Comparison of ENCODE assay signal across 22 mouse cellular contexts in the genomic region with DNA sequence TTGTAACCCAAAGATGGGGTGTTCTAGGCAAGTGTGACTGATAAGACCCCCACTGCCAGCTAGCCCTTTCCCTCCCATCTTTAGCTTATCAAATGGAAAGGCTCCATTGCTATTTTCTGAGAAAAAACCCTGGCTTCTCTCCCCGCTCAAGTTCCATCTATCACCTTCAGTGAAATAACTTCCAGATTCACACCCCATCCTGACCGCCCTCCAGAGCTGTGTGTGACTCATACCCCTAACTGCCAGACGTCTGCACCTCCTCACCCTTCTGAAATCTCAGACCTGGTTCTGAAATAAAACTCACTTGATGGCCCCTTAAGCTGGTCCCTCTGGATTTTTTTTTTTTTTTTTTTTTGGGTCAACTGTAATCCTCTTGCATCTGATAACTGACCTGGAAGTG. TPM values are rescaled to one million over a fixed set of nuclear protein-coding genes. Genes with fewer than 3 reads are reported as not detected.
"Had no signal": no experiment of that assay in that cellular context is flagged by ENCODE, and none has a peak within 500 bp of the region (broad histone marks: within the 10 kb centered on the region; RNA-seq: fewer than 3 reads in every experiment).

No protein-coding gene starts in this region.

- H3K36me3 ChIP-seq: lung, embryonic 15.5 days; midbrain, embryonic 10.5 days; midbrain, embryonic 12.5 days; neural tube, embryonic 13.5 days; neural tube, embryonic 15.5 days had no signal

- H3K9me3 ChIP-seq: lung, embryonic 15.5 days; megakaryocyte, embryonic 14.5 days; midbrain, embryonic 10.5 days; midbrain, embryonic 12.5 days; neural tube, embryonic 13.5 days; neural tube, embryonic 15.5 days had no signal

- H3K27ac ChIP-seq: lung, embryonic 15.5 days; macrophage; midbrain, embryonic 10.5 days; midbrain, embryonic 12.5 days; neural tube, embryonic 13.5 days; neural tube, embryonic 15.5 days had no signal

- ATAC-seq: liver, postnatal 0 days; lung, postnatal 0 days; midbrain, embryonic 16.5 days had no signal

- H3K4me3 ChIP-seq: lung, embryonic 15.5 days; megakaryocyte, embryonic 14.5 days; midbrain, embryonic 10.5 days; midbrain, embryonic 12.5 days; myocyte; neural tube, embryonic 13.5 days; neural tube, embryonic 15.5 days had no signal

- DNase-seq: liver, postnatal 0 days; lung, adult 2 months; lung, postnatal 14 days; lung, postnatal 36 days; midbrain, embryonic 14.5 days; retina, postnatal 1 day; right cerebral cortex, postnatal 25 days; right cerebral cortex, postnatal 4 days; spleen, adult 18-20 months; thymus, adult 18-20 months; thymus, postnatal 14 days; thymus, postnatal 36 days had no signal

- H3K4me1 ChIP-seq: neural tube, embryonic 13.5 days had no signal

- H3K9ac ChIP-seq: liver, postnatal 0 days; lung, embryonic 15.5 days; midbrain, embryonic 12.5 days; neural tube, embryonic 13.5 days; neural tube, embryonic 15.5 days had no signal

- H3K4me2 ChIP-seq: lung, embryonic 15.5 days; midbrain, embryonic 12.5 days; neural tube, embryonic 13.5 days; neural tube, embryonic 15.5 days had no signal

RNA-seq across cellular contexts. Expression of gene Sh3rf3, which starts 5.2 kb away (rescaled TPM):
- polyA plus RNA-seq: liver, postnatal 0 days; macrophage had no signal
